Mouse (Mus musculus) testis, postnatal 10 days (tissue): ENCODE measurements around the gene Cfap54.

Experiments
- DNase-seq: peaks from one replicate; pipeline ENCODE4 v3.0.0; 2021; ENCODE audit warnings: low spot score

The Cfap54 gene

GRCm38 (mm10) chr10:92730339-92730738 lies 351.1 kb downstream of the Cfap54 start:
- DNase-seq = no peak

- no peak for DNase-seq
Measured at GRCm38 (mm10) chr10:92728723-92729122, 352.7 kb downstream of the Cfap54 start.
